Mouse (Mus musculus) forebrain, embryonic 13.5 days (tissue): ENCODE data around the gene Ssr2. TPM values are rescaled to one million over a fixed set of nuclear protein-coding genes. Genes with fewer than 3 reads are reported as not detected.

Experiments
- ATAC-seq: fragments of 200-750 bp; cut with Nextera tagmentation; 2 replicates; pipeline ENCODE4 v1.8.0; 2017
- H3K27ac ChIP-seq: fragments of 300-500 bp; sonication (generic); 2 replicates; pipeline ENCODE4 v1.5.1; 2015; ENCODE audit warnings: inconsistent platforms, mild to moderate bottlenecking, moderate library complexity
- H3K27me3 ChIP-seq: fragments of 300-500 bp; sonication (generic); 2 replicates; pipeline ENCODE4 v1.6.1; 2015; ENCODE audit warnings: mild to moderate bottlenecking, inconsistent platforms
- H3K36me3 ChIP-seq: fragments of 300-500 bp; sonication (generic); 2 replicates; pipeline ENCODE4 v1.6.1; 2015; ENCODE audit warnings: mild to moderate bottlenecking, inconsistent platforms; ENCODE audit not compliant: poor library complexity, severe bottlenecking
- H3K4me1 ChIP-seq: fragments of 300-500 bp; sonication (generic); 2 replicates; pipeline ENCODE4 v1.6.1; 2015; ENCODE audit warnings: inconsistent platforms
- H3K4me2 ChIP-seq: fragments of 300-500 bp; sonication (generic); 2 replicates; pipeline ENCODE4 v1.6.1; 2015; ENCODE audit warnings: inconsistent platforms, mild to moderate bottlenecking, moderate library complexity
- H3K4me3 ChIP-seq: fragments of 300-500 bp; sonication (generic); 2 replicates; pipeline ENCODE4 v1.5.1; 2015; ENCODE audit warnings: mild to moderate bottlenecking, inconsistent platforms
- H3K9ac ChIP-seq: fragments of 300-500 bp; sonication (generic); 2 replicates; pipeline ENCODE4 v1.6.1; 2015; ENCODE audit warnings: mild to moderate bottlenecking, inconsistent platforms
- H3K9me3 ChIP-seq: fragments of 300-500 bp; sonication (generic); replicated peaks from 2 replicates; pipeline ENCODE4 v1.6.1; 2016; ENCODE audit warnings: inconsistent platforms
- WGBS: fragments of 180-500 bp; shearing (Covaris S2); methylation state at CpG from one replicate; pipeline ENCODE4 v1.1.7; 2015; 5-methylcytosine and 5-hydroxymethylcytosine counted together
- polyA plus RNA-seq: library from polyadenylated mRNA; unstranded; fragments of >200 nt; fragmentation: Nextera tagmentation; extraction: Ambion mirVana; gene quantifications from 2 replicates; pipeline ENCODE4 v1.2.1, GENCODE M21; 2015

Ssr2 gene
- polyA plus RNA-seq, 1 experiment from 2014 or later, result 139 TPM

GRCm38 (mm10) chr3:88623346-88624135, 47.9 kb downstream of the Ssr2 start:
- Histone ChIP-seq H3K9me3 (no peaks in the 10 kb centered on the region), H3K27ac (peak overlapping the region; percentile 99), H3K9ac (peak overlapping the region; percentile 99), H3K4me2 (peak overlapping the region; percentile 81), H3K27me3 (no peaks in the 10 kb centered on the region), H3K36me3 (peaks cover 18% of the 10 kb centered on the region), H3K4me3 (peak overlapping the region; percentile 96), H3K4me1 (peaks cover 56% of the 10 kb centered on the region)
- under 1% methylated on average over 15 of the region's 15 CpGs for WGBS
- ATAC-seq, result 0 out of 2 replicates have a peak, but pooled peaks have one; percentile 17

DNA sequence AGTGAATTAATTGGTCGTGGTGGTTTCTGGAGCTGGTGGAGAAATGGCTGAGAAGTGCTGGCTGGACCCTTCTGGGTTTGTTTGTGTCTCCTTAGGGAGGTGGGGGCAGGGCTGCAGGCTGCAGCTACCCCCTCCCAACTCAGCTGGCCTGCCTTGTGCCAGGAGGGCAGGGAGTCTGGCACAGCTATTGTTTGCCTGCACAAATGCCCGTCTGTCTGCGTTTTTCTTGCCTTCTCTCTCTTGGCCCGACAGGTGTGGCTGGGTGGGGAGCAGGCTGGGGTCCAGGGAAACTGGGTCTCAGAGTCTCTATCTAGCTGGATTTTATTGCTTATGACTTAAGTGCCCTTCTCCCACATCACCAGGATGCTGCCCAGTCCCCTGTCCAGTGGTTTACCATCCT, 48.6 kb downstream of the Ssr2 start:
- Histone ChIP-seq H3K27me3 (no peaks in the 10 kb centered on the region), H3K4me2 (peak overlapping the region; percentile 81), H3K27ac (peak overlapping the region; percentile 99), H3K9me3 (no peaks in the 10 kb centered on the region), H3K9ac (peak overlapping the region; percentile 99), H3K4me1 (peaks cover 59% of the 10 kb centered on the region), H3K36me3 (peaks cover 21% of the 10 kb centered on the region), H3K4me3 (peak overlapping the region; percentile 96)
- 8% methylated on average over 4 of the region's 4 CpGs for WGBS
- ATAC-seq, result peak; percentile 11; the same call in 1 of the 2 replicates

DNA sequence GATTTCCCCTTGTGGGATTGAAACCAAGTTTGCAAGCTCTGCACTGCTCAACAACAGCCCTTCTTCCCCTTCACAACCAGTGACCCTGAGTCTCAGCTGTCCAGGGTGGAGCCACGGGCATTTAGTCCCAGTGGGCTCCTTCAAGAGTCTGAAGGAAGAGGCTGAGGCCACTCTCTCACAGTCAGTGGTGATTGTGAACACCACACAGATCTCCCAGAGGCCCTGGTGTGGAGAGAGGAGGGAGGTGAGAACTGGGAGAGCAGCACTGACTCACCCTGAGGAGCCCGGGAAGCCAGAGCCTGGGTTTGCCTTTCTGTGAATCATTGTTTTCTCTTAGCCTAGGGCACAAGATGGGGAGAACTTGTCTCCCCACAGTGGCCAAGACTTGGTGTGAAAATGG, 49.3 kb downstream of the Ssr2 start:
- peak overlapping the region; percentile 99 for H3K27ac ChIP-seq
- H3K4me1 ChIP-seq, result peaks cover 63% of the 10 kb centered on the region
- peak overlapping the region; percentile 96 for H3K4me3 ChIP-seq
- H3K9ac ChIP-seq, result peak overlapping the region; percentile 99
- no peaks in the 10 kb centered on the region for H3K9me3 ChIP-seq
- peak overlapping the region; percentile 81 for H3K4me2 ChIP-seq
- no peak for ATAC-seq
- no peaks in the 10 kb centered on the region for H3K27me3 ChIP-seq
- H3K36me3 ChIP-seq, result peaks cover 27% of the 10 kb centered on the region
- 72% methylated on average over 2 of the region's 2 CpGs for WGBS

GRCm38 (mm10) chr3:88625531-88625930, 49.9 kb downstream of the Ssr2 start:
- Histone ChIP-seq H3K36me3 (peaks cover 33% of the 10 kb centered on the region), H3K9ac (peak overlapping the region; percentile 99; the same call in 1 of the 2 replicates), H3K4me3 (no peak overlapping the region), H3K27ac (no peak overlapping the region; the same call in 1 of the 2 replicates), H3K9me3 (no peaks in the 10 kb centered on the region), H3K4me2 (peak overlapping the region; percentile 81), H3K4me1 (peaks cover 61% of the 10 kb centered on the region), H3K27me3 (no peaks in the 10 kb centered on the region)
- ATAC-seq, result no peak
- 93% methylated on average over 7 of the region's 7 CpGs for WGBS

- 78% methylated on average over 7 of the region's 7 CpGs for WGBS
- Histone ChIP-seq H3K27ac (peak overlapping the region; percentile 32; the same call in 1 of the 2 replicates), H3K4me2 (peak overlapping the region; percentile 81), H3K9me3 (no peaks in the 10 kb centered on the region), H3K4me3 (no peak overlapping the region), H3K9ac (peak overlapping the region; percentile 3), H3K4me1 (peaks cover 65% of the 10 kb centered on the region), H3K36me3 (peaks cover 41% of the 10 kb centered on the region), H3K27me3 (no peaks in the 10 kb centered on the region)
- no peak for ATAC-seq
Observed at GRCm38 (mm10) chr3:88626316-88626715, 50.6 kb downstream of the Ssr2 start.

- peaks cover 49% of the 10 kb centered on the region for H3K36me3 ChIP-seq
- 74% methylated on average over 4 of the region's 4 CpGs for WGBS
- no peak overlapping the region for H3K4me3 ChIP-seq
- H3K9me3 ChIP-seq, result no peaks in the 10 kb centered on the region
- H3K27ac ChIP-seq, result no peak overlapping the region
- no peaks in the 10 kb centered on the region for H3K27me3 ChIP-seq
- peak overlapping the region; percentile 81; the same call in 1 of the 2 replicates for H3K4me2 ChIP-seq
- ATAC-seq, result no peak
- peaks cover 65% of the 10 kb centered on the region for H3K4me1 ChIP-seq
- H3K9ac ChIP-seq, result no peak overlapping the region
Observed at GRCm38 (mm10) chr3:88627114-88627513, 51.4 kb downstream of the Ssr2 start.

GRCm38 (mm10) chr3:88627535-88627934, 51.9 kb downstream of the Ssr2 start:
- WGBS, result 92% methylated on average over 2 of the region's 2 CpGs
- Histone ChIP-seq H3K4me2 (no peak overlapping the region), H3K27ac (no peak overlapping the region), H3K36me3 (peaks cover 53% of the 10 kb centered on the region), H3K4me1 (peaks cover 65% of the 10 kb centered on the region), H3K9ac (no peak overlapping the region), H3K9me3 (no peaks in the 10 kb centered on the region), H3K4me3 (no peak overlapping the region), H3K27me3 (no peaks in the 10 kb centered on the region)
- no peak for ATAC-seq

DNA sequence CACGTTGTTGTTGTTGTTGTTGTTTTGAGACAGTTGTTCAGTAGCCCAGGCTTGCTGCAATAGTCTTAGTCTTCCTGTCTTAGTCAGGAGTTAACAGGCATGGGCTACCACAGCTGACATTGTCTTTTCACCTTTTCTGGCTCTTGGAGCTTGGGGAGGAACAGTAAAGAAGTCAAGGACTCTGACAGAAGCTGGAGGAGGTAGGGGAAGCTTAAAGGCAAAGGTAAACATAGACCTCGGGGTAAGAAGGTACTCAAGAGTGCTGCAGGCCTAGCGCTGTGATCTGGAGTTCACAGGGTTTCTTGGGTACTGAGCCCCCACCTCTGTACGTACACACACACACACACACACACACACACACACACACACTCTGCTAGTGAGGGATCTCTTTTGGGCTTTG, 53.1 kb downstream of the Ssr2 start:
- Histone ChIP-seq H3K4me2 (no peak overlapping the region), H3K4me1 (peaks cover 61% of the 10 kb centered on the region), H3K9ac (no peak overlapping the region), H3K4me3 (no peak overlapping the region), H3K27ac (no peak overlapping the region), H3K27me3 (no peaks in the 10 kb centered on the region), H3K36me3 (peaks cover 66% of the 10 kb centered on the region), H3K9me3 (no peaks in the 10 kb centered on the region)
- no peak for ATAC-seq
- WGBS, result 77% methylated on average over 4 of the region's 4 CpGs

DNA sequence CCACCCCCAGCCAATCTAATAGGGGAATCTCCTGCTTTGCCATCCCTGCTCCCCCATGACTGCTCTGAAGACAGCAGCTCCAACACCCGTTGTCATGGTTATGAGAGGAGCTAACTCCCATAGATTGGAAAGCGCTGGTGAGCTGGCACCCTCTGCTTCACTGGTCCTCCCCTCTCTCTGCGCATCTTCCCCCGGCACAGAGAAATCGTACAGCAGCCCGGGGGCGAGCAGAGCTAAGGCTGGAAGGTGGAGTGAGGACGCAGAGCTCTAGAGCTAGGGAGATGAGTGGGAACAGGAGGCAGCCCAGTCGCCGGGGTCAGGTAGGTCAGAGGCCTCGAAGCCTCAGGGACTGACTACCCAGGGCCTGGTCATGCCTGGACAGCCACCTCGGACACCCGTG, 53.6 kb downstream of the Ssr2 start:
- H3K4me1 ChIP-seq, result peaks cover 56% of the 10 kb centered on the region
- no peaks in the 10 kb centered on the region for H3K27me3 ChIP-seq
- peaks cover 70% of the 10 kb centered on the region for H3K36me3 ChIP-seq
- H3K9me3 ChIP-seq, result no peaks in the 10 kb centered on the region
- 77% methylated on average over 13 of the region's 13 CpGs for WGBS
- H3K4me3 ChIP-seq, result no peak overlapping the region
- no peak for ATAC-seq
- H3K4me2 ChIP-seq, result no peak overlapping the region
- no peak overlapping the region for H3K9ac ChIP-seq
- H3K27ac ChIP-seq, result no peak overlapping the region

- Histone ChIP-seq H3K9me3 (no peaks in the 10 kb centered on the region), H3K9ac (no peak overlapping the region), H3K27me3 (no peaks in the 10 kb centered on the region), H3K27ac (no peak overlapping the region), H3K4me3 (no peak overlapping the region), H3K4me1 (peaks cover 49% of the 10 kb centered on the region), H3K4me2 (no peak overlapping the region), H3K36me3 (peaks cover 76% of the 10 kb centered on the region)
- WGBS, result 80% methylated on average over 9 of the region's 9 CpGs
- no peak for ATAC-seq
Observed at GRCm38 (mm10) chr3:88630018-88630417, 54.3 kb downstream of the Ssr2 start.

DNA sequence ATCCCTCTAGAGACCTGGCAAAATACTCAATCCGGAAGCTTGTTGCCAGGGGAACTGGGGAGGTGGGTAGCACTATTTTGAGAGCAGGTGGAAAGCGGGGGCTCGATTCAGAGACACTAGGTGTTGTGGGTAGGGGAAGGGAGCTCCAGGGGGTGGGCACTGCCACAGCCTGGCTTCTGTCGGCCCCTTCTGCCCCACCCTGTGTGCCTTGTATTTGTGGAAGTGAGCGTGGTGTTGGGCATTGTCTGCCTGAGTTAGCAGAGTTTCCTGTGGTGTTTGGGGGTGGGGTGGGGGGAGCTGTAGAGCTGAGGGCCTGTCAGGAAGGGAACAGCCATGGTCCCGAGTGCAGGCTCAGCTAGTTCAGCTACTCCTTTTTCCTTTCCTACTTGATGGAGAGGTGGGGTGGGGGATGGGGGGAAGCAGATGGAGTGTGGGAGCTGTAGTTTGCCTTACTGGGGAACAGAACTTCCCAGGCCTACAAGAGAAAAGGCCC, 55.2 kb downstream of the Ssr2 start:
- no peak overlapping the region for H3K27ac ChIP-seq
- 65% methylated on average over 6 of the region's 6 CpGs for WGBS

GRCm38 (mm10) chr3:88631921-88632587, 56.4 kb downstream of the Ssr2 start:
- peaks cover 28% of the 10 kb centered on the region for H3K4me1 ChIP-seq
- no peak overlapping the region for H3K4me3 ChIP-seq
- H3K27me3 ChIP-seq, result no peaks in the 10 kb centered on the region
- 85% methylated on average over 12 of the region's 12 CpGs for WGBS
- 0 out of 2 replicates have a peak overlapping the region, but pooled peaks have one; percentile 3 for H3K27ac ChIP-seq
- H3K36me3 ChIP-seq, result peaks cover 81% of the 10 kb centered on the region
- peak; percentile 20; the same call in 1 of the 2 replicates for ATAC-seq
- H3K4me2 ChIP-seq, result no peak overlapping the region
- H3K9ac ChIP-seq, result no peak overlapping the region; the same call in 1 of the 2 replicates
- no peaks in the 10 kb centered on the region for H3K9me3 ChIP-seq

More for the DNA sequence above, 55.2 kb downstream of the Ssr2 start:
- peaks cover 40% of the 10 kb centered on the region for H3K4me1 ChIP-seq
- no peaks in the 10 kb centered on the region for H3K27me3 ChIP-seq
- no peaks in the 10 kb centered on the region for H3K9me3 ChIP-seq
- no peak overlapping the region for H3K4me3 ChIP-seq
- no peak overlapping the region for H3K4me2 ChIP-seq
- H3K36me3 ChIP-seq, result peaks cover 77% of the 10 kb centered on the region
- no peak overlapping the region for H3K9ac ChIP-seq
- ATAC-seq, result no peak
